Mouse (Mus musculus) mammary gland, adult 2 months (tissue): ENCODE measurements around the gene Tnfrsf22. TPM values are rescaled to one million over a fixed set of nuclear protein-coding genes. Genes with fewer than 3 reads are reported as not detected.

Experiments used
- polyA plus RNA-seq: library from polyadenylated mRNA; depleted of rRNA; stranded (reverse); fragments of >200 nt; gene quantifications from 2 replicates; pipeline ENCODE4 v1.2.3, GENCODE M21; 2012; ENCODE audit warnings: low replicate concordance; rRNA removed

The Tnfrsf22 gene
- polyA plus RNA-seq = 7.2 and 11.7 TPM in 2 replicates

DNA sequence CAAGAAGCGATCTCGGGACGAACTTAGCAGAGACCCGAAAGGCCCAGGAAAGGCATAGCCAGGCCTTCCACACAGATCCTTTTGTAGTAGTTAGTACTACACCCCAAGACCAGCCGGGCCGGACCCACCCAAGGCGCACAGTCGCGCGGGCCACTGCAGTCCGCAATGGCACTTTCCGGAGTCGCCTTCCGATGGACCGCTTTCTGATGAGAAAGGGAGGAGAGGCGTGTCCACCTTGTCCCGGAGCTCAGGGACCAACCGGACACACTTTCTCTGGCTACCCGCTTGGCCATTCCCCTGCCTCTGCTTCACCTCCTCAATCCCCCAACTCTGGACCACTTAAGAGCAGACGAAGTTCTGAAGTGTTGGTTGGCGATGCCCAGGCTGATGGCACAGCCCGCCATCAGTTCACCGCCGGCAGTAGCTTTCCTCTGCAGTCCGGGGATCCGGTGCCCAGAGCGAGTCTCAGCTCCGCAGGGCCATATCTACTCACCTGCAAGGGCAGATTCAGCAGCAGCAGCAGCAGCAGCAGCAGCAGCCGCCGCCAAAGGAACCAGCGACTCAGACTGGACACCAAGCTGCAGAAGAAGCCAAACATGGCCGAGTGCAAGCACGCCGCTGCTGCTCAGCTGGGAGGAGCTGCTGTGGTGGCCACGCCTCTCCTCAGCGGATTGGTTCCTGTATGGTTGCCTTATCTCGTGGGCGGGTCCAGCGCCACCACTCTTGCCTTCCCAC is at the start of gene Tnfrsf22:
Gene Tnfrsf22 (minus strand): TSS at position 628 of the 735 bp plus-strand sequence.

GRCm38 (mm10) chr7:143685359-143686067 is 36.1 kb upstream of the Tnfrsf22 start, which contains the start of gene Tnfrsf23:
Gene Tnfrsf23 (minus strand): TSS chr7:143685872.

GRCm38 (mm10) chr7:143628540-143628939 is 20.9 kb downstream of the Tnfrsf22 start, which contains the start of gene Tnfrsf26:
Gene Tnfrsf26 (minus strand): TSS chr7:143628722.

DNA sequence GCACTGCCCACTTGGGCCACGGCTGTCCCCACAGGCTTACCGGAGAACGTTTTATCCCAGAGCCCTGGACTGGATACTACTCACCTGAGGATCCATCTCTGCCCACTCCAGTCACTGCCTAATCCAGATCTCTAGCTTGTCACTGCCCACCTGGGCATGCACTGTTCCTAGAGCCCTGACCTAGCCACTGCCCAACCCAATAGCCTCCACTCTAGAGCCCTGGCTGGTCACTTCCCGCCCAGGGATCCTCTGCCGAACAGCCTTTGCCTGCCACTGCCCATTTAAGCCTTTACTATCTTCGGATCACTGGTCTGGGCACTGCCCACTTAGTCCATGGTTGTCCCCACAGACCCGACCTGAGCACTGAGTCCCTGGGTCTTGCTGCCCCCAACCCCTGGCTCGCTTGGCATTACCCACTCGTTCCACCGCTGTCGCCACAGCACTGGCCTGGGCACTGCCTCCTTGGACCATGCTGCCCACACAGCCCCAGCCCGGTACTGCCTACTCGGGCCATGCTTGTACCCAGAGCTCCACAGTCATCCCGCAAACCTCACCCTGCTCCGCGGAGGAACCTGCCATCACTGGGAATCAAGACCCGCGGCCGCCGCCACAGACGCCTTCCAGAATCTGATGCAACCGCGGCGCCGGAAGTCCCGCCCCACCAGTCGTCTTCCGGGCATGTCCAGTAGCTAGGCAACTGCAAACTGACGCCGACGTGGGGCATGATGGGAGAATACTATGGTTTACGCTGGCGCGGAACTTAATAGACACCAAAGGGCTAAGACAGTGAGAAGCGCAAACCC is 49.8 kb downstream of the Tnfrsf22 start, which contains the start of gene Cars:
Gene Cars (minus strand): TSS at position 663 of the 803 bp plus-strand sequence.

Other genes starting within 250 kb of the Tnfrsf22 start
- 25.1 and 47.4 TPM in 2 replicates for gene Cdkn1c, start 188.6 kb downstream of the Tnfrsf22 start, polyA plus RNA-seq
- 24.3 and 28.4 TPM in 2 replicates for gene Slc22a18, start 175.9 kb downstream of the Tnfrsf22 start, polyA plus RNA-seq
- 1.0 and 3.1 TPM in 2 replicates for gene Phlda2, start 146.5 kb downstream of the Tnfrsf22 start, polyA plus RNA-seq
- 53.5 and 86.4 TPM in 2 replicates for gene Nap1l4, start 100.6 kb downstream of the Tnfrsf22 start, polyA plus RNA-seq
- 13.8 and 18.8 TPM in 2 replicates for gene Cars, start 49.6 kb downstream of the Tnfrsf22 start, polyA plus RNA-seq
- gene Tnfrsf26, start 20.9 kb downstream of the Tnfrsf22 start, polyA plus RNA-seq = 1.9 and 3.2 TPM in 2 replicates
- 4.9 and 20.3 TPM in 2 replicates for gene Tnfrsf23, start 36.2 kb upstream of the Tnfrsf22 start, polyA plus RNA-seq
- 53.3 and 62.2 TPM in 2 replicates for gene Osbpl5, start 107.3 kb upstream of the Tnfrsf22 start, polyA plus RNA-seq
- gene Mrgprg, start 117.3 kb upstream of the Tnfrsf22 start, polyA plus RNA-seq = 8.0 and 20.9 TPM in 2 replicates
- 3.9 and 6.4 TPM in 2 replicates for gene Mrgpre, start 134.8 kb upstream of the Tnfrsf22 start, polyA plus RNA-seq
- 12.9 and 14.7 TPM in 2 replicates for gene Nadsyn1, start 173.2 kb upstream of the Tnfrsf22 start, polyA plus RNA-seq
- gene Dhcr7, start 173.5 kb upstream of the Tnfrsf22 start, polyA plus RNA-seq = 93.1 and 118 TPM in 2 replicates
- gene Gm498, start 217.2 kb upstream of the Tnfrsf22 start, polyA plus RNA-seq = not detected in 2 replicates